Mouse (Mus musculus) intestine, postnatal 0 days (tissue): ENCODE results near the gene St5. TPM values are rescaled to one million over a fixed set of nuclear protein-coding genes. Genes with fewer than 3 reads are reported as not detected.
A peak's percentile ranks its signal among the peaks of the same experiment; 100 is the strongest.

Experiments used
- ATAC-seq: fragments of 200-750 bp; cut with Nextera tagmentation; 2 replicates; pipeline ENCODE4 v1.8.0; 2017; ENCODE audit warnings: mild to moderate bottlenecking, moderate TSS enrichment, moderate library complexity
- H3K27ac ChIP-seq: fragments of 300-500 bp; sonication (generic); 2 replicates; pipeline ENCODE4 v1.5.1; 2014; ENCODE audit warnings: mild to moderate bottlenecking, low read depth, low read length, moderate library complexity
- H3K27me3 ChIP-seq: fragments of 300-500 bp; sonication (generic); replicated peaks from 2 replicates; pipeline ENCODE4 v1.6.1; 2014; ENCODE audit warnings: low read length, mixed read lengths; ENCODE audit not compliant: control insufficient read depth, insufficient read depth
- H3K36me3 ChIP-seq: fragments of 300-500 bp; sonication (generic); 2 replicates; pipeline ENCODE4 v1.6.1; 2014; ENCODE audit warnings: mild to moderate bottlenecking, moderate library complexity; ENCODE audit not compliant: control insufficient read depth, insufficient read depth
- H3K4me1 ChIP-seq: fragments of 300-500 bp; sonication (generic); replicated peaks from 2 replicates; pipeline ENCODE4 v1.6.1; 2014; ENCODE audit warnings: antibody characterized with exemption, low read length, mixed read lengths; ENCODE audit not compliant: control insufficient read depth, insufficient read depth
- H3K4me2 ChIP-seq: fragments of 300-500 bp; sonication (generic); replicated peaks from 2 replicates; pipeline ENCODE4 v1.6.1; 2014; ENCODE audit warnings: low read depth, mild to moderate bottlenecking, moderate library complexity
- H3K4me3 ChIP-seq: fragments of 300-500 bp; sonication (generic); 2 replicates; pipeline ENCODE4 v1.5.1; 2014; ENCODE audit warnings: low read depth, low read length
- H3K9ac ChIP-seq: fragments of 300-500 bp; sonication (generic); 2 replicates; pipeline ENCODE4 v1.6.1; 2014; ENCODE audit warnings: mild to moderate bottlenecking, low read depth, low read length
- H3K9me3 ChIP-seq: fragments of 300-500 bp; sonication (generic); 2 replicates; pipeline ENCODE4 v1.6.1; 2016; ENCODE audit warnings: mixed run types; ENCODE audit not compliant: control insufficient read depth
- CTCF ChIP-seq: sonication (generic); IDR thresholded peaks from 2 replicates; pipeline ENCODE4 v1.5.1; 2016; ENCODE audit warnings: low read depth, mild to moderate bottlenecking, control low read depth, antibody characterized with exemption, moderate library complexity
- WGBS: fragments of 180-500 bp; shearing (Covaris S2); extraction: QIAGEN DNeasy Blood & Tissue Kit; methylation state at CpG from one replicate; pipeline ENCODE4 v1.1.7; 2014; 5-methylcytosine and 5-hydroxymethylcytosine counted together
- polyA plus RNA-seq: library from polyadenylated mRNA; unstranded; fragments of >200 nt; fragmentation: Nextera tagmentation; extraction: Ambion mirVana; gene quantifications from 2 replicates; pipeline ENCODE4 v1.2.1, GENCODE M21; 2015

The St5 gene
- polyA plus RNA-seq, 1 experiment from 2014 or later = 46.7 TPM

GRCm38 (mm10) chr7:109628935-109629609, 74.3 kb downstream of the St5 start:
- no peaks in the 10 kb centered on the region for H3K36me3 ChIP-seq
- no peak for ATAC-seq
- TF ChIP-seq CTCF = no peak
- H3K9me3 ChIP-seq = no peaks in the 10 kb centered on the region
- 29% methylated on average over 9 of the region's 9 CpGs for whole genome bisulfite sequencing
- no peak overlapping the region for H3K4me3 ChIP-seq
- H3K4me2 ChIP-seq = no peak overlapping the region
- no peaks in the 10 kb centered on the region for H3K27me3 ChIP-seq
- no peak overlapping the region for H3K9ac ChIP-seq
- peak overlapping the region; percentile 55 for H3K27ac ChIP-seq
- H3K4me1 ChIP-seq = peaks cover 15% of the 10 kb centered on the region; the same call in 1 of the 2 replicates

GRCm38 (mm10) chr7:109627851-109628250, 75.6 kb downstream of the St5 start:
- no peak overlapping the region for H3K4me2 ChIP-seq
- no peak for ATAC-seq
- no peaks in the 10 kb centered on the region for H3K36me3 ChIP-seq
- H3K9ac ChIP-seq = no peak overlapping the region
- H3K4me3 ChIP-seq = no peak overlapping the region
- 88% methylated on average over 2 of the region's 2 CpGs for WGBS
- no peak overlapping the region for H3K27ac ChIP-seq
- no peaks in the 10 kb centered on the region for H3K27me3 ChIP-seq
- peaks cover 15% of the 10 kb centered on the region; the same call in 1 of the 2 replicates for H3K4me1 ChIP-seq
- no peak for TF ChIP-seq CTCF
- H3K9me3 ChIP-seq = no peaks in the 10 kb centered on the region

- Histone ChIP-seq H3K27me3 (no peaks in the 10 kb centered on the region), H3K4me1 (no peaks in the 10 kb centered on the region), H3K4me2 (no peak overlapping the region), H3K27ac (no peak overlapping the region), H3K36me3 (no peaks in the 10 kb centered on the region), H3K9ac (no peak overlapping the region), H3K4me3 (no peak overlapping the region), H3K9me3 (no peaks in the 10 kb centered on the region)
- TF ChIP-seq CTCF = no peak
- no peak for ATAC-seq
- 60% methylated on average over 9 of the region's 9 CpGs for WGBS
These were observed 81.1 kb downstream of the St5 start for GRCm38 (mm10) chr7:109622234-109622838.

GRCm38 (mm10) chr7:109620967-109621366, 82.4 kb downstream of the St5 start:
- H3K4me3 ChIP-seq = no peak overlapping the region
- WGBS = 45% methylated on average over 2 of the region's 2 CpGs
- H3K27ac ChIP-seq = no peak overlapping the region
- H3K4me1 ChIP-seq = 0 out of 2 replicates have a peak, but pooled peaks cover 3% of the 10 kb centered on the region
- no peak for TF ChIP-seq CTCF
- H3K4me2 ChIP-seq = no peak overlapping the region
- H3K9me3 ChIP-seq = no peaks in the 10 kb centered on the region
- no peak overlapping the region for H3K9ac ChIP-seq
- H3K36me3 ChIP-seq = no peaks in the 10 kb centered on the region
- no peak for ATAC-seq
- no peaks in the 10 kb centered on the region for H3K27me3 ChIP-seq

- Histone ChIP-seq H3K4me3 (no peak overlapping the region), H3K36me3 (no peaks in the 10 kb centered on the region), H3K27ac (no peak overlapping the region), H3K4me2 (no peak overlapping the region), H3K4me1 (0 out of 2 replicates have a peak, but pooled peaks cover 8% of the 10 kb centered on the region), H3K9me3 (no peaks in the 10 kb centered on the region), H3K9ac (no peak overlapping the region), H3K27me3 (no peaks in the 10 kb centered on the region)
- TF ChIP-seq CTCF = no peak
- WGBS = 75% methylated on average over 3 of the region's 3 CpGs
- no peak for ATAC-seq
These were observed 83.1 kb downstream of the St5 start for GRCm38 (mm10) chr7:109620288-109620687.

- H3K9me3 ChIP-seq = no peaks in the 10 kb centered on the region
- WGBS = 27% methylated on average over 6 of the region's 6 CpGs
- H3K27me3 ChIP-seq = no peaks in the 10 kb centered on the region
- peaks cover 14% of the 10 kb centered on the region for H3K4me1 ChIP-seq
- no peak overlapping the region for H3K4me2 ChIP-seq
- H3K36me3 ChIP-seq = no peaks in the 10 kb centered on the region
- H3K4me3 ChIP-seq = no peak overlapping the region
- no peak overlapping the region for H3K9ac ChIP-seq
- H3K27ac ChIP-seq = no peak overlapping the region
- no peak for ATAC-seq
- TF ChIP-seq CTCF = peak; percentile 88
These were observed 84.7 kb downstream of the St5 start for GRCm38 (mm10) chr7:109618721-109619120.
